Mouse (Mus musculus): ENCODE measurements around the gene Cdk5rap2. TPM values are rescaled to one million over a fixed set of nuclear protein-coding genes. Genes with fewer than 3 reads are reported as not detected.

Cdk5rap2 gene
- polyA plus RNA-seq, 1 experiment, result 18.3 TPM

- no peak overlapping the region for H3K4me3 ChIP-seq (replicated peaks; ENCODE audit: insufficient read depth, low read depth, low read length)
- TF ChIP-seq POLR2A (IDR thresholded peaks at IDR 0.05; ENCODE audit: borderline replicate concordance, insufficient read depth, low read length) (no peak), CTCF (IDR thresholded peaks at IDR 0.05; ENCODE audit: borderline replicate concordance, insufficient read depth, low read depth, low read length) (no peak)
- peaks cover 11% of the 10 kb centered on the region for H3K4me1 ChIP-seq (ENCODE audit: control insufficient read depth, insufficient read depth, low read length)
- DNase-seq, result peak in 1 of 2 experiments; percentile 31
- H3K27ac ChIP-seq (ENCODE audit: insufficient read depth, low read length), result no peak overlapping the region
- WGBS, result 29% methylated on average over 4 of the region's 4 CpGs
- no peaks in the 10 kb centered on the region for H3K27me3 ChIP-seq (ENCODE audit: control insufficient read depth, insufficient read depth, low read length)
These were observed 190.5 kb downstream of the Cdk5rap2 start for GRCm38 (mm10) chr4:70219776-70220175.

GRCm38 (mm10) chr4:70185971-70186370 is 224.3 kb downstream of the Cdk5rap2 start:
- WGBS, result 86% methylated on average over 2 of the region's 2 CpGs
- H3K4me1 ChIP-seq (ENCODE audit: control insufficient read depth, insufficient read depth, low read length), result no peaks in the 10 kb centered on the region
- H3K4me3 ChIP-seq (replicated peaks; ENCODE audit: insufficient read depth, low read depth, low read length), result no peak overlapping the region
- H3K27ac ChIP-seq (ENCODE audit: insufficient read depth, low read length), result no peak overlapping the region
- DNase-seq, result no peak
- H3K27me3 ChIP-seq (ENCODE audit: control insufficient read depth, insufficient read depth, low read length), result no peaks in the 10 kb centered on the region
- TF ChIP-seq POLR2A (IDR thresholded peaks at IDR 0.05; ENCODE audit: borderline replicate concordance, insufficient read depth, low read length) (no peak), CTCF (IDR thresholded peaks at IDR 0.05; ENCODE audit: borderline replicate concordance, insufficient read depth, low read depth, low read length) (no peak)

Other genes with a start within 250 kb of the Cdk5rap2 start
- 31.9 and 33.5 TPM in 2 replicates for gene Megf9, start 124.6 kb upstream of the Cdk5rap2 start, polyA plus RNA-seq (2012; rRNA removed)

Data from cerebellum, adult 2 months (tissue).